Mouse (Mus musculus) midbrain, embryonic 16.5 days (tissue): ENCODE data around the gene Casd1. TPM values are rescaled to one million over a fixed set of nuclear protein-coding genes. Genes with fewer than 3 reads are reported as not detected.

Source experiments
- ATAC-seq: fragments of 200-750 bp; cut with Nextera tagmentation; 2 replicates; pipeline ENCODE4 v1.8.0; 2017; ENCODE audit warnings: moderate TSS enrichment
- H3K27ac ChIP-seq: fragments of 300-500 bp; sonication (generic); 2 replicates; pipeline ENCODE4 v1.5.1; 2014; ENCODE audit warnings: mild to moderate bottlenecking, low read length, mixed read lengths
- H3K27me3 ChIP-seq: fragments of 300-500 bp; sonication (generic); 2 replicates; pipeline ENCODE4 v1.6.1; 2014; ENCODE audit warnings: low read depth, low read length, mixed read lengths; ENCODE audit not compliant: control insufficient read depth, insufficient read depth
- H3K36me3 ChIP-seq: fragments of 300-500 bp; sonication (generic); 2 replicates; pipeline ENCODE4 v1.6.1; 2014; ENCODE audit warnings: mild to moderate bottlenecking, low read length, moderate library complexity, mixed read lengths; ENCODE audit not compliant: control insufficient read depth, insufficient read depth
- H3K4me1 ChIP-seq: fragments of 300-500 bp; sonication (generic); 2 replicates; pipeline ENCODE4 v1.6.1; 2014; ENCODE audit warnings: mild to moderate bottlenecking, low read length, mixed read lengths; ENCODE audit not compliant: control insufficient read depth, insufficient read depth
- H3K4me2 ChIP-seq: fragments of 300-500 bp; sonication (generic); 2 replicates; pipeline ENCODE4 v1.6.1; 2014; ENCODE audit warnings: mild to moderate bottlenecking, low read length, mixed read lengths
- H3K4me3 ChIP-seq: fragments of 300-500 bp; sonication (generic); 2 replicates; pipeline ENCODE4 v1.5.1; 2014; ENCODE audit warnings: low read depth, mild to moderate bottlenecking, low read length, moderate library complexity, mixed read lengths
- H3K9ac ChIP-seq: fragments of 300-500 bp; sonication (generic); 2 replicates; pipeline ENCODE4 v1.6.1; 2014; ENCODE audit warnings: low read depth, low read length, mixed read lengths
- H3K9me3 ChIP-seq: fragments of 300-500 bp; sonication (generic); replicated peaks from 2 replicates; pipeline ENCODE4 v1.6.1; 2014; ENCODE audit warnings: mild to moderate bottlenecking, low read length, mixed read lengths; ENCODE audit not compliant: control insufficient read depth, poor library complexity, severe bottlenecking
- WGBS: fragments of 180-500 bp; shearing (Covaris S2); extraction: QIAGEN DNeasy Blood & Tissue Kit; methylation state at CpG from one replicate; pipeline ENCODE4 v1.1.7; 2014; 5-methylcytosine and 5-hydroxymethylcytosine counted together
- polyA plus RNA-seq: library from polyadenylated mRNA; unstranded; fragments of >200 nt; fragmentation: Nextera tagmentation; extraction: Ambion mirVana; gene quantifications from 2 replicates; pipeline ENCODE4 v1.2.1, GENCODE M21; 2015

Casd1 gene
- polyA plus RNA-seq, 1 experiment from 2014 or later: 48.6 TPM

- no peaks in the 10 kb centered on the region for H3K27me3 ChIP-seq
- ATAC-seq: no peak; the same call in 1 of the 2 replicates
Measured at GRCm38 (mm10) chr6:4601297-4601931, 775 bp downstream of the Casd1 start.

GRCm38 (mm10) chr6:4602012-4602411, 1.4 kb downstream of the Casd1 start:
- peak overlapping the region; percentile 98; the same call in 1 of the 2 replicates for H3K9ac ChIP-seq
- no peaks in the 10 kb centered on the region for H3K36me3 ChIP-seq
- 56% methylated on average over 5 of the region's 5 CpGs for WGBS
- ATAC-seq: no peak
- H3K4me3 ChIP-seq: peak overlapping the region; percentile 83; the same call in 1 of the 2 replicates
- peaks cover 15% of the 10 kb centered on the region for H3K4me1 ChIP-seq
- no peak overlapping the region; the same call in 1 of the 2 replicates for H3K27ac ChIP-seq
- H3K4me2 ChIP-seq: peak overlapping the region; percentile 96
- no peaks in the 10 kb centered on the region for H3K9me3 ChIP-seq
- H3K27me3 ChIP-seq: no peaks in the 10 kb centered on the region

More at GRCm38 (mm10) chr6:4601297-4601931, 775 bp downstream of the Casd1 start:
- WGBS: 5% methylated on average over 31 of the region's 58 CpGs
- Histone ChIP-seq H3K4me2 (peak overlapping the region; percentile 96), H3K9me3 (no peaks in the 10 kb centered on the region), H3K27ac (peak overlapping the region; percentile 96), H3K4me3 (peak overlapping the region; percentile 83), H3K9ac (peak overlapping the region; percentile 98), H3K36me3 (no peaks in the 10 kb centered on the region), H3K4me1 (peaks cover 15% of the 10 kb centered on the region)

GRCm38 (mm10) chr6:4606394-4606793, 5.8 kb downstream of the Casd1 start:
- ATAC-seq: no peak
- Histone ChIP-seq H3K4me3 (no peak overlapping the region), H3K27me3 (no peaks in the 10 kb centered on the region)

GRCm38 (mm10) chr6:4610216-4610896, 9.7 kb downstream of the Casd1 start:
- Histone ChIP-seq H3K4me1 (no peaks in the 10 kb centered on the region), H3K36me3 (peaks cover 4% of the 10 kb centered on the region), H3K27ac (no peak overlapping the region), H3K9ac (no peak overlapping the region), H3K4me3 (no peak overlapping the region), H3K4me2 (no peak overlapping the region), H3K9me3 (no peaks in the 10 kb centered on the region), H3K27me3 (no peaks in the 10 kb centered on the region)
- ATAC-seq: no peak
- 76% methylated on average over 4 of the region's 4 CpGs for WGBS

More at GRCm38 (mm10) chr6:4606394-4606793, 5.8 kb downstream of the Casd1 start:
- Histone ChIP-seq H3K9ac (no peak overlapping the region), H3K27ac (no peak overlapping the region), H3K4me2 (no peak overlapping the region), H3K36me3 (no peaks in the 10 kb centered on the region), H3K4me1 (peaks cover 9% of the 10 kb centered on the region; the same call in 1 of the 2 replicates), H3K9me3 (no peaks in the 10 kb centered on the region)
- 90% methylated on average over 4 of the region's 4 CpGs for WGBS

- H3K4me1 ChIP-seq: no peaks in the 10 kb centered on the region
- H3K27me3 ChIP-seq: no peaks in the 10 kb centered on the region
- peaks cover 4% of the 10 kb centered on the region for H3K36me3 ChIP-seq
- no peak overlapping the region for H3K4me3 ChIP-seq
- H3K9me3 ChIP-seq: no peaks in the 10 kb centered on the region
- H3K27ac ChIP-seq: no peak overlapping the region
- whole genome bisulfite sequencing: 90% methylated on average over 4 of the region's 4 CpGs
- no peak overlapping the region for H3K9ac ChIP-seq
- H3K4me2 ChIP-seq: no peak overlapping the region
- ATAC-seq: no peak
Measured at GRCm38 (mm10) chr6:4611853-4612252, 11.2 kb downstream of the Casd1 start.

GRCm38 (mm10) chr6:4612431-4612830, 11.8 kb downstream of the Casd1 start:
- H3K4me2 ChIP-seq: no peak overlapping the region
- ATAC-seq: no peak
- no peak overlapping the region for H3K27ac ChIP-seq
- no peaks in the 10 kb centered on the region for H3K27me3 ChIP-seq
- peaks cover 4% of the 10 kb centered on the region for H3K36me3 ChIP-seq
- no peaks in the 10 kb centered on the region for H3K4me1 ChIP-seq
- WGBS: 95% methylated on average over 7 of the region's 7 CpGs
- H3K4me3 ChIP-seq: no peak overlapping the region
- no peaks in the 10 kb centered on the region for H3K9me3 ChIP-seq
- H3K9ac ChIP-seq: no peak overlapping the region

- 91% methylated on average over 10 of the region's 10 CpGs for WGBS
- no peak for ATAC-seq
- no peaks in the 10 kb centered on the region for H3K4me1 ChIP-seq
- no peaks in the 10 kb centered on the region for H3K9me3 ChIP-seq
- H3K27me3 ChIP-seq: no peaks in the 10 kb centered on the region
- H3K9ac ChIP-seq: no peak overlapping the region
- H3K4me2 ChIP-seq: no peak overlapping the region
- no peak overlapping the region for H3K4me3 ChIP-seq
- H3K27ac ChIP-seq: no peak overlapping the region
- H3K36me3 ChIP-seq: peaks cover 4% of the 10 kb centered on the region
Measured at GRCm38 (mm10) chr6:4617911-4618310, 17.3 kb downstream of the Casd1 start.

GRCm38 (mm10) chr6:4631464-4631863, 30.8 kb downstream of the Casd1 start:
- Histone ChIP-seq H3K27ac (no peak overlapping the region), H3K4me1 (no peaks in the 10 kb centered on the region), H3K9me3 (no peaks in the 10 kb centered on the region), H3K4me3 (no peak overlapping the region), H3K27me3 (no peaks in the 10 kb centered on the region), H3K9ac (no peak overlapping the region), H3K4me2 (no peak overlapping the region), H3K36me3 (0 out of 2 replicates have a peak, but pooled peaks cover 2% of the 10 kb centered on the region)
- ATAC-seq: no peak
- 66% methylated on average over 3 of the region's 3 CpGs for WGBS

GRCm38 (mm10) chr6:4633189-4633588, 32.5 kb downstream of the Casd1 start:
- H3K36me3 ChIP-seq: 0 out of 2 replicates have a peak, but pooled peaks cover 2% of the 10 kb centered on the region
- no peaks in the 10 kb centered on the region for H3K4me1 ChIP-seq
- H3K27ac ChIP-seq: no peak overlapping the region
- H3K4me2 ChIP-seq: no peak overlapping the region
- H3K9ac ChIP-seq: no peak overlapping the region
- ATAC-seq: no peak
- no peaks in the 10 kb centered on the region for H3K9me3 ChIP-seq
- no peak overlapping the region for H3K4me3 ChIP-seq
- 29% methylated on average over 4 of the region's 4 CpGs for WGBS
- no peaks in the 10 kb centered on the region for H3K27me3 ChIP-seq
